Mouse (Mus musculus) embryonic facial prominence, embryonic 12.5 days (tissue): ENCODE data around the gene Plcb1. TPM values are rescaled to one million over a fixed set of nuclear protein-coding genes. Genes with fewer than 3 reads are reported as not detected.

ENCODE experiments used
- ATAC-seq: fragments of 200-750 bp; cut with Nextera tagmentation; 2 replicates; pipeline ENCODE4 v1.8.0; 2017; ENCODE audit not compliant: insufficient number of reproducible peaks, insufficient read depth, low FRiP score, low TSS enrichment
- H3K27ac ChIP-seq: fragments of 300-500 bp; sonication (generic); 2 replicates; pipeline ENCODE4 v1.5.1; 2016; ENCODE audit warnings: mild to moderate bottlenecking
- H3K27me3 ChIP-seq: fragments of 300-500 bp; sonication (generic); 2 replicates; pipeline ENCODE4 v1.6.1; 2016; ENCODE audit warnings: mild to moderate bottlenecking, moderate library complexity
- H3K36me3 ChIP-seq: fragments of 300-500 bp; sonication (generic); 2 replicates; pipeline ENCODE4 v1.6.1; 2016; ENCODE audit warnings: mild to moderate bottlenecking
- H3K4me1 ChIP-seq: fragments of 300-500 bp; sonication (generic); 2 replicates; pipeline ENCODE4 v1.6.1; 2016
- H3K4me2 ChIP-seq: fragments of 300-500 bp; sonication (generic); replicated peaks from 2 replicates; pipeline ENCODE4 v1.6.1; 2016; ENCODE audit warnings: mild to moderate bottlenecking, moderate library complexity
- H3K4me3 ChIP-seq: fragments of 300-500 bp; sonication (generic); 2 replicates; pipeline ENCODE4 v1.5.1; 2016; ENCODE audit warnings: mild to moderate bottlenecking
- H3K9ac ChIP-seq: fragments of 300-500 bp; sonication (generic); 2 replicates; pipeline ENCODE4 v1.6.1; 2016; ENCODE audit warnings: mild to moderate bottlenecking, moderate library complexity
- H3K9me3 ChIP-seq: fragments of 300-500 bp; sonication (generic); 2 replicates; pipeline ENCODE4 v1.6.1; 2016; ENCODE audit warnings: mild to moderate bottlenecking, moderate library complexity
- WGBS: fragments of 180-500 bp; shearing (Covaris S2); methylation state at CpG from one replicate; pipeline ENCODE4 v1.1.7; 2016; 5-methylcytosine and 5-hydroxymethylcytosine counted together
- polyA plus RNA-seq: library from polyadenylated mRNA; unstranded; fragments of >200 nt; fragmentation: Nextera tagmentation; extraction: Ambion mirVana; gene quantifications from 2 replicates; pipeline ENCODE4 v1.2.1, GENCODE M21; 2016

Plcb1 gene
- polyA plus RNA-seq, 1 experiment from 2014 or later, result 16.5 TPM

GRCm38 (mm10) chr2:135242662-135243316 lies 456.9 kb downstream of the Plcb1 start:
- WGBS, result 92% methylated on average over 1 of the region's 1 CpGs
- no peaks in the 10 kb centered on the region for H3K9me3 ChIP-seq
- ATAC-seq, result no peak
- H3K36me3 ChIP-seq, result no peaks in the 10 kb centered on the region
- H3K4me2 ChIP-seq, result no peak overlapping the region
- H3K4me3 ChIP-seq, result no peak overlapping the region
- no peak overlapping the region for H3K27ac ChIP-seq
- no peaks in the 10 kb centered on the region for H3K27me3 ChIP-seq
- H3K9ac ChIP-seq, result no peak overlapping the region
- no peaks in the 10 kb centered on the region for H3K4me1 ChIP-seq

GRCm38 (mm10) chr2:135243764-135244163 lies 457.9 kb downstream of the Plcb1 start:
- Histone ChIP-seq H3K4me1 (no peaks in the 10 kb centered on the region), H3K36me3 (no peaks in the 10 kb centered on the region), H3K27me3 (no peaks in the 10 kb centered on the region), H3K9ac (no peak overlapping the region), H3K4me3 (no peak overlapping the region), H3K27ac (no peak overlapping the region), H3K9me3 (no peaks in the 10 kb centered on the region), H3K4me2 (no peak overlapping the region)
- WGBS, result 70% methylated on average over 4 of the region's 4 CpGs
- ATAC-seq, result no peak

- Histone ChIP-seq H3K36me3 (no peaks in the 10 kb centered on the region), H3K4me3 (no peak overlapping the region), H3K4me1 (no peaks in the 10 kb centered on the region), H3K9me3 (no peaks in the 10 kb centered on the region), H3K4me2 (no peak overlapping the region), H3K9ac (no peak overlapping the region), H3K27ac (no peak overlapping the region), H3K27me3 (no peaks in the 10 kb centered on the region)
- 92% methylated on average over 2 of the region's 2 CpGs for WGBS
- ATAC-seq, result no peak
Measured at GRCm38 (mm10) chr2:135249925-135250324, 464.1 kb downstream of the Plcb1 start.

- Histone ChIP-seq H3K27me3 (no peaks in the 10 kb centered on the region), H3K36me3 (no peaks in the 10 kb centered on the region), H3K9ac (no peak overlapping the region), H3K4me1 (no peaks in the 10 kb centered on the region), H3K4me2 (no peak overlapping the region), H3K4me3 (no peak overlapping the region), H3K9me3 (no peaks in the 10 kb centered on the region), H3K27ac (no peak overlapping the region)
- WGBS, result 92% methylated on average over 3 of the region's 3 CpGs
- ATAC-seq, result no peak
Measured at GRCm38 (mm10) chr2:135251821-135252315, 466.0 kb downstream of the Plcb1 start.

GRCm38 (mm10) chr2:135259136-135259535 lies 473.3 kb downstream of the Plcb1 start:
- WGBS, result 65% methylated on average over 3 of the region's 3 CpGs
- Histone ChIP-seq H3K27me3 (no peaks in the 10 kb centered on the region), H3K4me1 (no peaks in the 10 kb centered on the region), H3K4me3 (no peak overlapping the region), H3K9me3 (no peaks in the 10 kb centered on the region), H3K36me3 (no peaks in the 10 kb centered on the region), H3K27ac (no peak overlapping the region), H3K4me2 (no peak overlapping the region), H3K9ac (no peak overlapping the region)
- no peak for ATAC-seq

GRCm38 (mm10) chr2:135263943-135264342 lies 478.1 kb downstream of the Plcb1 start:
- no peak for ATAC-seq
- H3K4me1 ChIP-seq, result no peaks in the 10 kb centered on the region
- no peak overlapping the region for H3K4me2 ChIP-seq
- H3K9ac ChIP-seq, result no peak overlapping the region
- no peak overlapping the region for H3K27ac ChIP-seq
- 73% methylated on average over 2 of the region's 2 CpGs for WGBS
- H3K4me3 ChIP-seq, result no peak overlapping the region
- H3K9me3 ChIP-seq, result no peaks in the 10 kb centered on the region
- H3K36me3 ChIP-seq, result no peaks in the 10 kb centered on the region
- H3K27me3 ChIP-seq, result no peaks in the 10 kb centered on the region

GRCm38 (mm10) chr2:135274949-135275348 lies 489.1 kb downstream of the Plcb1 start:
- Histone ChIP-seq H3K9ac (no peak overlapping the region), H3K27ac (no peak overlapping the region), H3K4me3 (no peak overlapping the region), H3K4me1 (no peaks in the 10 kb centered on the region), H3K9me3 (no peaks in the 10 kb centered on the region), H3K36me3 (no peaks in the 10 kb centered on the region), H3K4me2 (no peak overlapping the region), H3K27me3 (no peaks in the 10 kb centered on the region)
- no peak for ATAC-seq
- 72% methylated on average over 5 of the region's 5 CpGs for WGBS

- no peaks in the 10 kb centered on the region for H3K4me1 ChIP-seq
- H3K4me3 ChIP-seq, result no peak overlapping the region
- no peak overlapping the region for H3K27ac ChIP-seq
- no peaks in the 10 kb centered on the region for H3K27me3 ChIP-seq
- H3K36me3 ChIP-seq, result no peaks in the 10 kb centered on the region
- no peak overlapping the region for H3K9ac ChIP-seq
- no peak overlapping the region for H3K4me2 ChIP-seq
- no peaks in the 10 kb centered on the region for H3K9me3 ChIP-seq
- ATAC-seq, result no peak
- WGBS, result 56% methylated on average over 3 of the region's 3 CpGs
Measured at GRCm38 (mm10) chr2:135278506-135278905, 492.6 kb downstream of the Plcb1 start.

GRCm38 (mm10) chr2:135279026-135279425 lies 493.2 kb downstream of the Plcb1 start:
- ATAC-seq, result no peak
- Histone ChIP-seq H3K27ac (no peak overlapping the region), H3K9ac (no peak overlapping the region), H3K9me3 (no peaks in the 10 kb centered on the region), H3K4me2 (no peak overlapping the region), H3K4me1 (no peaks in the 10 kb centered on the region), H3K36me3 (no peaks in the 10 kb centered on the region), H3K27me3 (no peaks in the 10 kb centered on the region), H3K4me3 (no peak overlapping the region)
- 86% methylated on average over 6 of the region's 6 CpGs for WGBS

- H3K9ac ChIP-seq, result no peak overlapping the region
- H3K4me1 ChIP-seq, result no peaks in the 10 kb centered on the region
- no peak overlapping the region for H3K4me3 ChIP-seq
- no peaks in the 10 kb centered on the region for H3K27me3 ChIP-seq
- 71% methylated on average over 3 of the region's 3 CpGs for WGBS
- no peaks in the 10 kb centered on the region for H3K9me3 ChIP-seq
- no peak overlapping the region for H3K27ac ChIP-seq
- ATAC-seq, result no peak
- H3K36me3 ChIP-seq, result no peaks in the 10 kb centered on the region
- H3K4me2 ChIP-seq, result no peak overlapping the region
Measured at GRCm38 (mm10) chr2:135283783-135284182, 497.9 kb downstream of the Plcb1 start.

- H3K27me3 ChIP-seq, result no peaks in the 10 kb centered on the region
- H3K36me3 ChIP-seq, result no peaks in the 10 kb centered on the region
- no peaks in the 10 kb centered on the region for H3K4me1 ChIP-seq
- H3K4me2 ChIP-seq, result no peak overlapping the region
- H3K9me3 ChIP-seq, result no peaks in the 10 kb centered on the region
- H3K27ac ChIP-seq, result no peak overlapping the region
- 88% methylated on average over 8 of the region's 8 CpGs for WGBS
- no peak overlapping the region for H3K4me3 ChIP-seq
- no peak for ATAC-seq
- no peak overlapping the region for H3K9ac ChIP-seq
Measured at GRCm38 (mm10) chr2:135296184-135296769, 510.4 kb downstream of the Plcb1 start.

- no peaks in the 10 kb centered on the region for H3K36me3 ChIP-seq
- ATAC-seq, result no peak
- 64% methylated on average over 1 of the region's 1 CpGs for WGBS
Measured at GRCm38 (mm10) chr2:135300480-135300879, 514.6 kb downstream of the Plcb1 start.

More at GRCm38 (mm10) chr2:135300480-135300879, 514.6 kb downstream of the Plcb1 start:
- Histone ChIP-seq H3K4me1 (no peaks in the 10 kb centered on the region), H3K9me3 (no peaks in the 10 kb centered on the region), H3K27me3 (no peaks in the 10 kb centered on the region), H3K27ac (no peak overlapping the region), H3K9ac (no peak overlapping the region), H3K4me3 (no peak overlapping the region), H3K4me2 (no peak overlapping the region)
